Mouse (Mus musculus) intestine, embryonic 14.5 days (tissue): ENCODE measurements around the gene Mpi. TPM values are rescaled to one million over a fixed set of nuclear protein-coding genes. Genes with fewer than 3 reads are reported as not detected.

Experiments
- ATAC-seq: fragments of 200-750 bp; cut with Nextera tagmentation; replicated peaks from 2 replicates; pipeline ENCODE4 v1.8.0; 2017; ENCODE audit warnings: low read depth, moderate number of reproducible peaks, moderate TSS enrichment, moderate library complexity; ENCODE audit not compliant: low FRiP score, low TSS enrichment
- DNase-seq: peaks from one replicate; pipeline ENCODE4 v3.0.0-alpha.2; 2018; ENCODE audit warnings: low spot score
- H3K27ac ChIP-seq: fragments of 300-500 bp; sonication (generic); 2 replicates; pipeline ENCODE4 v1.5.1; 2014; ENCODE audit warnings: low read depth, mild to moderate bottlenecking, control low read depth
- H3K27me3 ChIP-seq: fragments of 300-500 bp; sonication (generic); replicated peaks from 2 replicates; pipeline ENCODE4 v1.6.1; 2014; ENCODE audit warnings: low read length, control low read depth; ENCODE audit not compliant: control insufficient read depth, insufficient read depth
- H3K36me3 ChIP-seq: fragments of 300-500 bp; sonication (generic); 2 replicates; pipeline ENCODE4 v1.6.1; 2014; ENCODE audit warnings: low read length, control low read depth; ENCODE audit not compliant: control insufficient read depth, insufficient read depth
- H3K4me1 ChIP-seq: fragments of 300-500 bp; sonication (generic); replicated peaks from 2 replicates; pipeline ENCODE4 v1.6.1; 2014; ENCODE audit warnings: low read length, control low read depth, mixed read lengths; ENCODE audit not compliant: control insufficient read depth, insufficient read depth
- H3K4me2 ChIP-seq: fragments of 300-500 bp; sonication (generic); 2 replicates; pipeline ENCODE4 v1.6.1; 2014; ENCODE audit warnings: low read length
- H3K4me3 ChIP-seq: fragments of 300-500 bp; sonication (generic); 2 replicates; pipeline ENCODE4 v1.5.1; 2014; ENCODE audit warnings: low read depth, low read length, control low read depth, mixed read lengths
- H3K9ac ChIP-seq: fragments of 300-500 bp; sonication (generic); 2 replicates; pipeline ENCODE4 v1.6.1; 2014; ENCODE audit warnings: mild to moderate bottlenecking, low read length
- H3K9me3 ChIP-seq: fragments of 300-500 bp; sonication (generic); 2 replicates; pipeline ENCODE4 v1.6.1; 2016; ENCODE audit warnings: low read length, control low read depth; ENCODE audit not compliant: control insufficient read depth
- WGBS: fragments of 180-500 bp; shearing (Covaris S2); extraction: QIAGEN DNeasy Blood & Tissue Kit; methylation state at CpG from one replicate; pipeline ENCODE4 v1.1.7; 2014; 5-methylcytosine and 5-hydroxymethylcytosine counted together
- polyA plus RNA-seq: library from polyadenylated mRNA; unstranded; fragments of >200 nt; fragmentation: Nextera tagmentation; extraction: Ambion mirVana; gene quantifications from 2 replicates; pipeline ENCODE4 v1.2.1, GENCODE M21; 2014

Gene Mpi
- polyA plus RNA-seq, 1 experiment from 2014 or later = 40.4 TPM

- 61% methylated on average over 12 of the region's 12 CpGs for WGBS
Measured at GRCm38 (mm10) chr9:57593454-57594173, 41.1 kb upstream of the Mpi start.

GRCm38 (mm10) chr9:57590726-57591125, 38.2 kb upstream of the Mpi start:
- Histone ChIP-seq H3K4me2 (no peak overlapping the region), H3K9ac (no peak overlapping the region), H3K27ac (no peak overlapping the region), H3K9me3 (no peaks in the 10 kb centered on the region), H3K4me1 (no peaks in the 10 kb centered on the region; the same call in 1 of the 2 replicates), H3K4me3 (no peak overlapping the region), H3K27me3 (no peaks in the 10 kb centered on the region), H3K36me3 (peaks cover 51% of the 10 kb centered on the region)
- 29% methylated on average over 5 of the region's 5 CpGs for WGBS
- DNase-seq = no peak
- ATAC-seq = no peak

More at GRCm38 (mm10) chr9:57593454-57594173, 41.1 kb upstream of the Mpi start:
- H3K36me3 ChIP-seq = peaks cover 32% of the 10 kb centered on the region
- H3K27me3 ChIP-seq = no peaks in the 10 kb centered on the region
- ATAC-seq (no peak), DNase-seq (no peak)
- H3K4me2 ChIP-seq = no peak overlapping the region
- H3K4me1 ChIP-seq = no peaks in the 10 kb centered on the region; the same call in 1 of the 2 replicates
- no peak overlapping the region for H3K27ac ChIP-seq
- no peak overlapping the region for H3K9ac ChIP-seq
- H3K9me3 ChIP-seq = no peaks in the 10 kb centered on the region
- no peak overlapping the region for H3K4me3 ChIP-seq

GRCm38 (mm10) chr9:57589224-57590126, 36.9 kb upstream of the Mpi start, which contains the start of gene Ulk3:
Gene Ulk3, plus strand, starts transcription at chr9:57589452.
- peaks cover 49% of the 10 kb centered on the region for H3K36me3 ChIP-seq
- under 1% methylated on average over 58 of the region's 58 CpGs for WGBS

GRCm38 (mm10) chr9:57584991-57585390, 32.4 kb upstream of the Mpi start:
- Histone ChIP-seq H3K36me3 (peaks cover 72% of the 10 kb centered on the region), H3K4me1 (no peaks in the 10 kb centered on the region; the same call in 1 of the 2 replicates), H3K27ac (no peak overlapping the region), H3K27me3 (no peaks in the 10 kb centered on the region), H3K4me3 (no peak overlapping the region), H3K4me2 (no peak overlapping the region), H3K9me3 (no peaks in the 10 kb centered on the region), H3K9ac (no peak overlapping the region)
- DNase-seq (no peak), ATAC-seq (no peak)
- 91% methylated on average over 3 of the region's 3 CpGs for WGBS

More at GRCm38 (mm10) chr9:57589224-57590126, 36.9 kb upstream of the Mpi start, which contains the start of gene Ulk3:
- Histone ChIP-seq H3K9ac (peak within 1 kb of the TSS; percentile 67), H3K4me1 (no peaks in the 10 kb centered on the region; the same call in 1 of the 2 replicates), H3K27ac (peak within 1 kb of the TSS; percentile 76), H3K27me3 (no peaks in the 10 kb centered on the region), H3K9me3 (no peaks in the 10 kb centered on the region), H3K4me2 (peak within 1 kb of the TSS; percentile 86), H3K4me3 (peak within 1 kb of the TSS; percentile 81)
- ATAC-seq (peak; percentile 86), DNase-seq (peak; percentile 88)

- Histone ChIP-seq H3K27me3 (no peaks in the 10 kb centered on the region), H3K9me3 (no peaks in the 10 kb centered on the region), H3K4me2 (no peak overlapping the region), H3K9ac (no peak overlapping the region), H3K36me3 (peaks cover 56% of the 10 kb centered on the region), H3K4me1 (no peaks in the 10 kb centered on the region), H3K27ac (no peak overlapping the region), H3K4me3 (no peak overlapping the region)
- DNase-seq (no peak), ATAC-seq (no peak)
- 83% methylated on average over 6 of the region's 6 CpGs for WGBS
Measured at GRCm38 (mm10) chr9:57577144-57577849, 24.7 kb upstream of the Mpi start.

- no peak overlapping the region for H3K4me2 ChIP-seq
- H3K27me3 ChIP-seq = no peaks in the 10 kb centered on the region
- peaks cover 51% of the 10 kb centered on the region for H3K36me3 ChIP-seq
- no peak overlapping the region for H3K27ac ChIP-seq
- ATAC-seq (no peak), DNase-seq (no peak)
- no peaks in the 10 kb centered on the region for H3K9me3 ChIP-seq
- H3K4me1 ChIP-seq = no peaks in the 10 kb centered on the region
- 71% methylated on average over 3 of the region's 3 CpGs for WGBS
- H3K4me3 ChIP-seq = no peak overlapping the region
- no peak overlapping the region for H3K9ac ChIP-seq
Measured at GRCm38 (mm10) chr9:57575577-57575976, 23.0 kb upstream of the Mpi start.

- H3K4me2 ChIP-seq = no peak overlapping the region
Measured at GRCm38 (mm10) chr9:57574397-57574796, 21.8 kb upstream of the Mpi start.

GRCm38 (mm10) chr9:57568500-57568899, 15.9 kb upstream of the Mpi start:
- no peak for ATAC-seq
- 93% methylated on average over 6 of the region's 6 CpGs for WGBS

More at GRCm38 (mm10) chr9:57574397-57574796, 21.8 kb upstream of the Mpi start:
- H3K4me3 ChIP-seq = no peak overlapping the region
- H3K27me3 ChIP-seq = no peaks in the 10 kb centered on the region
- no peak overlapping the region for H3K27ac ChIP-seq
- peaks cover 45% of the 10 kb centered on the region for H3K36me3 ChIP-seq
- no peak for DNase-seq
- H3K9ac ChIP-seq = no peak overlapping the region
- ATAC-seq = no peak
- no peaks in the 10 kb centered on the region for H3K9me3 ChIP-seq
- H3K4me1 ChIP-seq = no peaks in the 10 kb centered on the region

More at GRCm38 (mm10) chr9:57568500-57568899, 15.9 kb upstream of the Mpi start:
- Histone ChIP-seq H3K9me3 (no peaks in the 10 kb centered on the region), H3K9ac (no peak overlapping the region), H3K4me1 (peaks cover 17% of the 10 kb centered on the region; the same call in 1 of the 2 replicates), H3K4me2 (no peak overlapping the region), H3K36me3 (peaks cover 32% of the 10 kb centered on the region), H3K4me3 (no peak overlapping the region), H3K27me3 (no peaks in the 10 kb centered on the region), H3K27ac (no peak overlapping the region)
- DNase-seq = no peak
